Mouse (Mus musculus) CH12.LX (cell line): ENCODE data around the gene Rab44.

Experiments used
- CTCF ChIP-seq, 2 experiments: IDR thresholded peaks in 1 of 2; conservative IDR thresholded peaks in 1 of 2; 2 replicates each; pipeline ENCODE4 v1.5.1; 2011 to 2012; ENCODE audit warnings: low read depth in 2 of 2, low read length in 2 of 2, improper control_type of control experiment in 1 of 2, inconsistent platforms in 1 of 2, mild to moderate bottlenecking in 1 of 2, moderate library complexity in 1 of 2
- EP300 ChIP-seq: IDR thresholded peaks from 2 replicates; pipeline ENCODE4 v1.6.1; 2011; ENCODE audit warnings: low read length, improper control_type of control experiment
- KAT2A ChIP-seq: IDR thresholded peaks from 2 replicates; pipeline ENCODE4 v1.6.1; 2012; ENCODE audit warnings: low read length, improper control_type of control experiment, inconsistent platforms; ENCODE audit not compliant: insufficient replicate concordance
- MAFK ChIP-seq: IDR thresholded peaks from 2 replicates; pipeline ENCODE4 v1.6.1; 2011; ENCODE audit warnings: low read length, improper control_type of control experiment; ENCODE audit not compliant: insufficient replicate concordance
- POLR2A ChIP-seq: IDR thresholded peaks from 2 replicates; pipeline ENCODE4 v1.6.1; 2011; ENCODE audit warnings: low read depth, mild to moderate bottlenecking, improper control_type of control experiment, low read length
- RAD21 ChIP-seq: IDR thresholded peaks from 2 replicates; pipeline ENCODE4 v1.6.1; 2011; ENCODE audit warnings: low read depth, mild to moderate bottlenecking, low read length, improper control_type of control experiment, moderate library complexity
- RCOR1 ChIP-seq: conservative IDR thresholded peaks from 2 replicates; pipeline ENCODE4 v1.6.1; 2012; ENCODE audit warnings: low read depth, mild to moderate bottlenecking, inconsistent platforms, low read length, improper control_type of control experiment
- SIN3A ChIP-seq: IDR thresholded peaks from 2 replicates; pipeline ENCODE4 v1.6.1; 2012; ENCODE audit warnings: low read length, improper control_type of control experiment, inconsistent platforms
- TBP ChIP-seq: conservative IDR thresholded peaks from 2 replicates; pipeline ENCODE4 v1.6.1; 2011; ENCODE audit warnings: low read depth, low read length, improper control_type of control experiment

DNA sequence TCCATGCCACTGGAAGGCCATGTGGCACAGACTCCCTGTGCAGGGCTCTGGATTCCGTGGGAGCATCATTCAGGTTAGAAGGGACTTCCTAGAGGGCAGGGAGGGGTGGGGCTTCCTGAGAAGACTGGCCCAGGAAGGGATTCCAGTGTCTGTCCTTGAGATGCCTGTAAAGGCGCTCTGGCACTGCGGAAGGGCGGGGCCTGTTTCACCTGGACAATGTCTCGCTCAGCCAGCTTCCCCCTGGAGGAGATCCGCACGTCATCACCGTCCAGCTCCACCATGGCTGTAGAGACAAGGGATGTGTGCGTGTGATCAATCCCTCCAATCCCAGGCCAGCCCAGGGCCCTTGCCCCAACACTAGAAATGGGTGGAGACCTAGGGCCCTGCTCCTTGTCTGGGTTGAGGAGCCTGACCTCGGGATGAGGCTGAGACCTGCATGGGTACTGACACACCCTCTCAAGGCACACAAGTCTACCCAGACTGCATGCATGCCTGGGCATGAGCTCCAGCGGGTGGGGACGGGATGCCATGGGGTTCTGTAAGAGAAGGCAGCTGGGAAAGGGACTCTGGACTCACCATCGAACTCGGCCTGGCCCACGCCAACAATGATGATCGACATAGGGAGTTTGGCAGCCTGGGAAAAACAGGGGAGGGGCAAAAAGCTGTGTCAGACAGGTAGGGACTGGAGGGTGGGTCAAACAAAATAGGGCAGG, 46.0 kb downstream of the Rab44 start:
- TF ChIP-seq EP300, result no peak
- no peak for TF ChIP-seq KAT2A
- no peak for TF ChIP-seq CTCF (conservative IDR thresholded peaks at IDR 0.05 in 1 of 2, IDR thresholded peaks at IDR 0.05 in 1 of 2; ENCODE audit: low read depth in 2 of 2, low read length in 2 of 2)
- no peak for TF ChIP-seq POLR2A
- TF ChIP-seq RCOR1, result no peak
- no peak for TF ChIP-seq TBP
- TF ChIP-seq RAD21, result no peak
- TF ChIP-seq SIN3A, result no peak
- TF ChIP-seq MAFK, result no peak
